Mouse (Mus musculus) intestine, embryonic 14.5 days (tissue): ENCODE data around the gene Rsl1d1. TPM values are rescaled to one million over a fixed set of nuclear protein-coding genes. Genes with fewer than 3 reads are reported as not detected.
A peak's percentile ranks its signal among the peaks of the same experiment; 100 is the strongest.

Experiments
- microRNA-seq: library from miRNA; unstranded; fragments of <30 nt; microRNA quantifications from one replicate; pipeline ENCODE4, GENCODE M21; 2016
- polyA plus RNA-seq: library from polyadenylated mRNA; unstranded; fragments of >200 nt; fragmentation: Nextera tagmentation; extraction: Ambion mirVana; gene quantifications from 2 replicates; pipeline ENCODE4 v1.2.1, GENCODE M21; 2014

Rsl1d1 gene
- polyA plus RNA-seq, 1 experiment from 2014 or later: 216 TPM

Small RNA genes lying within 50 kb of the gene (microRNA-seq; reads per million reads assigned to microRNA genes)
- gene Gm23935: 25.9 reads per million, percentile 48 among the genes with 10 or more reads in this experiment

Other genes with a start within 250 kb of the Rsl1d1 start
- 33.7 and 42.8 TPM in 2 replicates for gene Snn, start 142.4 kb downstream of the Rsl1d1 start, polyA plus RNA-seq
- gene Litaf, start 137.2 kb downstream of the Rsl1d1 start, polyA plus RNA-seq: 106 and 112 TPM in 2 replicates
- 34.8 and 39.2 TPM in 2 replicates for gene Txndc11, start 68.7 kb downstream of the Rsl1d1 start, polyA plus RNA-seq
- gene Zc3h7a, start 26.9 kb downstream of the Rsl1d1 start, polyA plus RNA-seq: 94.7 and 107 TPM in 2 replicates
- gene Gspt1, start 51.0 kb upstream of the Rsl1d1 start, polyA plus RNA-seq: 90.4 and 92.3 TPM in 2 replicates
- gene Tnfrsf17, start 110.5 kb upstream of the Rsl1d1 start, polyA plus RNA-seq: 0.23 TPM in 1 of 2 replicates, not detected in the other
- gene Snx29, start 119.6 kb upstream of the Rsl1d1 start, polyA plus RNA-seq: 6.3 and 8.1 TPM in 2 replicates